Mouse (Mus musculus) neural tube, embryonic 14.5 days (tissue): ENCODE measurements around the gene Sept9. TPM values are rescaled to one million over a fixed set of nuclear protein-coding genes. Genes with fewer than 3 reads are reported as not detected.

ENCODE experiments used
- ATAC-seq: fragments of 200-750 bp; cut with Nextera tagmentation; 2 replicates; pipeline ENCODE4 v1.8.0; 2017; ENCODE audit warnings: low read depth, mild to moderate bottlenecking, moderate TSS enrichment, moderate library complexity
- H3K27ac ChIP-seq: fragments of 300-500 bp; sonication (generic); 2 replicates; pipeline ENCODE4 v1.5.1; 2014; ENCODE audit warnings: low read depth, mild to moderate bottlenecking, control low read depth, low read length, moderate library complexity, mixed read lengths
- H3K27me3 ChIP-seq: fragments of 300-500 bp; sonication (generic); 2 replicates; pipeline ENCODE4 v1.6.1; 2014; ENCODE audit warnings: low read length; ENCODE audit not compliant: control insufficient read depth, insufficient read depth
- H3K36me3 ChIP-seq: fragments of 300-500 bp; sonication (generic); 2 replicates; pipeline ENCODE4 v1.6.1; 2014; ENCODE audit warnings: low read length, mixed read lengths; ENCODE audit not compliant: control insufficient read depth, insufficient read depth
- H3K4me1 ChIP-seq: fragments of 300-500 bp; sonication (generic); 2 replicates; pipeline ENCODE4 v1.6.1; 2014; ENCODE audit warnings: low read length; ENCODE audit not compliant: control insufficient read depth, insufficient read depth
- H3K4me2 ChIP-seq: fragments of 300-500 bp; sonication (generic); 2 replicates; pipeline ENCODE4 v1.6.1; 2014; ENCODE audit warnings: mild to moderate bottlenecking, low read depth, low read length, control low read depth
- H3K4me3 ChIP-seq: fragments of 300-500 bp; sonication (generic); 2 replicates; pipeline ENCODE4 v1.5.1; 2014; ENCODE audit warnings: low read depth, low read length, control low read depth, mixed read lengths
- H3K9ac ChIP-seq: fragments of 300-500 bp; sonication (generic); replicated peaks from 2 replicates; pipeline ENCODE4 v1.6.1; 2014; ENCODE audit warnings: low read depth, mild to moderate bottlenecking, control low read depth, low read length, mixed read lengths
- H3K9me3 ChIP-seq: fragments of 300-500 bp; sonication (generic); 2 replicates; pipeline ENCODE4 v1.6.1; 2016; ENCODE audit warnings: low read length; ENCODE audit not compliant: control insufficient read depth
- WGBS: fragments of 180-500 bp; shearing (Covaris S2); extraction: QIAGEN DNeasy Blood & Tissue Kit; methylation state at CpG from one replicate; pipeline ENCODE4 v1.1.7; 2014; 5-methylcytosine and 5-hydroxymethylcytosine counted together
- polyA plus RNA-seq: library from polyadenylated mRNA; unstranded; fragments of >200 nt; fragmentation: Nextera tagmentation; extraction: Ambion mirVana; gene quantifications from 2 replicates; pipeline ENCODE4 v1.2.1, GENCODE M21; 2014

The Sept9 gene
- polyA plus RNA-seq, 1 experiment from 2014 or later = 70.6 TPM

- Histone ChIP-seq H3K4me3 (no peak overlapping the region), H3K4me1 (0 out of 2 replicates have a peak, but pooled peaks cover 15% of the 10 kb centered on the region), H3K27me3 (no peaks in the 10 kb centered on the region), H3K4me2 (no peak overlapping the region), H3K27ac (no peak overlapping the region), H3K36me3 (no peaks in the 10 kb centered on the region), H3K9ac (no peak overlapping the region), H3K9me3 (no peaks in the 10 kb centered on the region)
- 80% methylated on average over 8 of the region's 8 CpGs for WGBS
- ATAC-seq = no peak
Measured at GRCm38 (mm10) chr11:117276946-117277345, 77.5 kb downstream of the Sept9 start.

GRCm38 (mm10) chr11:117278113-117278512 lies 78.7 kb downstream of the Sept9 start:
- 19% methylated on average over 1 of the region's 1 CpGs for WGBS
- Histone ChIP-seq H3K4me2 (no peak overlapping the region), H3K36me3 (no peaks in the 10 kb centered on the region), H3K4me1 (0 out of 2 replicates have a peak, but pooled peaks cover 15% of the 10 kb centered on the region), H3K27me3 (no peaks in the 10 kb centered on the region), H3K4me3 (no peak overlapping the region), H3K27ac (no peak overlapping the region), H3K9ac (peak overlapping the region; percentile 28; the same call in 1 of the 2 replicates), H3K9me3 (no peaks in the 10 kb centered on the region)
- ATAC-seq = no peak

- Histone ChIP-seq H3K9ac (peak overlapping the region; percentile 28; the same call in 1 of the 2 replicates), H3K36me3 (no peaks in the 10 kb centered on the region), H3K9me3 (no peaks in the 10 kb centered on the region), H3K27ac (no peak overlapping the region), H3K4me3 (no peak overlapping the region), H3K4me2 (no peak overlapping the region), H3K4me1 (0 out of 2 replicates have a peak, but pooled peaks cover 15% of the 10 kb centered on the region), H3K27me3 (no peaks in the 10 kb centered on the region)
- ATAC-seq = no peak
- WGBS = 47% methylated on average over 13 of the region's 13 CpGs
Measured at GRCm38 (mm10) chr11:117278514-117278913, 79.1 kb downstream of the Sept9 start.

GRCm38 (mm10) chr11:117279993-117280392 lies 80.5 kb downstream of the Sept9 start:
- Histone ChIP-seq H3K9ac (no peak overlapping the region), H3K4me2 (no peak overlapping the region), H3K4me1 (peaks cover 18% of the 10 kb centered on the region; the same call in 1 of the 2 replicates), H3K27ac (no peak overlapping the region), H3K36me3 (no peaks in the 10 kb centered on the region), H3K9me3 (no peaks in the 10 kb centered on the region), H3K4me3 (no peak overlapping the region), H3K27me3 (no peaks in the 10 kb centered on the region)
- WGBS = 39% methylated on average over 4 of the region's 4 CpGs
- no peak for ATAC-seq

GRCm38 (mm10) chr11:117283048-117283888 lies 83.8 kb downstream of the Sept9 start:
- no peak overlapping the region for H3K4me2 ChIP-seq
- peaks cover 8% of the 10 kb centered on the region; the same call in 1 of the 2 replicates for H3K4me1 ChIP-seq

GRCm38 (mm10) chr11:117283889-117284450 lies 84.5 kb downstream of the Sept9 start:
- H3K4me3 ChIP-seq = no peak overlapping the region
- no peaks in the 10 kb centered on the region for H3K27me3 ChIP-seq
- no peaks in the 10 kb centered on the region for H3K36me3 ChIP-seq
- no peak overlapping the region for H3K27ac ChIP-seq
- H3K4me1 ChIP-seq = peaks cover 4% of the 10 kb centered on the region; the same call in 1 of the 2 replicates
- no peak overlapping the region for H3K4me2 ChIP-seq
- no peak overlapping the region for H3K9ac ChIP-seq
- ATAC-seq = no peak
- WGBS = 73% methylated on average over 6 of the region's 6 CpGs
- H3K9me3 ChIP-seq = no peaks in the 10 kb centered on the region

More at GRCm38 (mm10) chr11:117283048-117283888, 83.8 kb downstream of the Sept9 start:
- ATAC-seq = no peak
- WGBS = 78% methylated on average over 11 of the region's 11 CpGs
- Histone ChIP-seq H3K27ac (no peak overlapping the region), H3K4me3 (no peak overlapping the region), H3K36me3 (no peaks in the 10 kb centered on the region), H3K9ac (no peak overlapping the region), H3K27me3 (no peaks in the 10 kb centered on the region), H3K9me3 (no peaks in the 10 kb centered on the region)

- Histone ChIP-seq H3K36me3 (no peaks in the 10 kb centered on the region), H3K27ac (peak overlapping the region; percentile 36; the same call in 1 of the 2 replicates), H3K9ac (no peak overlapping the region), H3K4me3 (no peak overlapping the region), H3K27me3 (no peaks in the 10 kb centered on the region), H3K4me2 (no peak overlapping the region), H3K9me3 (no peaks in the 10 kb centered on the region), H3K4me1 (peaks cover 4% of the 10 kb centered on the region; the same call in 1 of the 2 replicates)
- ATAC-seq = no peak
- 47% methylated on average over 19 of the region's 19 CpGs for WGBS
Measured at GRCm38 (mm10) chr11:117284721-117285605, 85.5 kb downstream of the Sept9 start.

GRCm38 (mm10) chr11:117285606-117285931 lies 86.1 kb downstream of the Sept9 start:
- H3K27ac ChIP-seq = no peak overlapping the region
- H3K9ac ChIP-seq = no peak overlapping the region
- no peak overlapping the region for H3K4me2 ChIP-seq
- H3K27me3 ChIP-seq = no peaks in the 10 kb centered on the region
- no peaks in the 10 kb centered on the region for H3K36me3 ChIP-seq
- H3K9me3 ChIP-seq = no peaks in the 10 kb centered on the region
- no peak for ATAC-seq
- no peak overlapping the region for H3K4me3 ChIP-seq
- 58% methylated on average over 10 of the region's 10 CpGs for WGBS
- H3K4me1 ChIP-seq = peaks cover 4% of the 10 kb centered on the region; the same call in 1 of the 2 replicates
